Mouse (Mus musculus) heart, postnatal 0 days (tissue): ENCODE results near the gene Cln6. TPM values are rescaled to one million over a fixed set of nuclear protein-coding genes. Genes with fewer than 3 reads are reported as not detected.
"Not testable (repeated sequence)": the region's sequence is repeated elsewhere in the genome, so short reads cannot be mapped to it uniquely, and the experiment has no call there.

Experiments
- ATAC-seq: fragments of 200-750 bp; cut with Nextera tagmentation; 2 replicates; pipeline ENCODE4 v1.8.0; 2017; ENCODE audit warnings: low read depth, moderate number of reproducible peaks, moderate library complexity; ENCODE audit not compliant: insufficient read depth
- DNase-seq: peaks from one replicate; pipeline ENCODE4 v3.0.0-alpha.2; 2016; ENCODE audit warnings: low spot score
- H3K27ac ChIP-seq: fragments of 300-500 bp; sonication (generic); 2 replicates; pipeline ENCODE4 v1.5.1; 2014; ENCODE audit warnings: low read depth, mild to moderate bottlenecking
- H3K27me3 ChIP-seq: fragments of 300-500 bp; sonication (generic); 2 replicates; pipeline ENCODE4 v1.6.1; 2014; ENCODE audit warnings: low read length, mixed read lengths; ENCODE audit not compliant: control insufficient read depth, insufficient read depth
- H3K36me3 ChIP-seq: fragments of 300-500 bp; sonication (generic); replicated peaks from 2 replicates; pipeline ENCODE4 v1.6.1; 2014; ENCODE audit warnings: low read length, mixed read lengths; ENCODE audit not compliant: control insufficient read depth, insufficient read depth
- H3K4me1 ChIP-seq: fragments of 300-500 bp; sonication (generic); 2 replicates; pipeline ENCODE4 v1.6.1; 2014; ENCODE audit warnings: antibody characterized with exemption; ENCODE audit not compliant: control insufficient read depth, insufficient read depth
- H3K4me2 ChIP-seq: fragments of 300-500 bp; sonication (generic); 2 replicates; pipeline ENCODE4 v1.6.1; 2014; ENCODE audit warnings: low read depth, mild to moderate bottlenecking, low read length, moderate library complexity
- H3K4me3 ChIP-seq: fragments of 300-500 bp; sonication (generic); 2 replicates; pipeline ENCODE4 v1.5.1; 2014; ENCODE audit warnings: low read depth, low read length
- H3K9ac ChIP-seq: fragments of 300-500 bp; sonication (generic); replicated peaks from 2 replicates; pipeline ENCODE4 v1.6.1; 2014; ENCODE audit warnings: low read depth, low read length, mixed read lengths
- H3K9me3 ChIP-seq: fragments of 300-500 bp; sonication (generic); replicated peaks from 2 replicates; pipeline ENCODE4 v1.6.1; 2016; ENCODE audit warnings: low read length; ENCODE audit not compliant: control insufficient read depth
- CTCF ChIP-seq: IDR thresholded peaks from 2 replicates; pipeline ENCODE4 v1.5.1; 2016; ENCODE audit warnings: antibody characterized with exemption, control low read depth, low read depth
- EP300 ChIP-seq: IDR thresholded peaks from 2 replicates; pipeline ENCODE4 v1.6.1; 2016; ENCODE audit warnings: antibody characterized with exemption, low read depth
- WGBS: fragments of 180-500 bp; shearing (Covaris S2); extraction: QIAGEN DNeasy Blood & Tissue Kit; methylation state at CpG from one replicate; pipeline ENCODE4 v1.1.7; 2014; 5-methylcytosine and 5-hydroxymethylcytosine counted together
- polyA plus RNA-seq: library from polyadenylated mRNA; unstranded; fragments of >200 nt; fragmentation: Nextera tagmentation; extraction: Ambion mirVana; gene quantifications from 2 replicates; pipeline ENCODE4 v1.2.1, GENCODE M21; 2015
- total RNA-seq: library from RNA; depleted of rRNA; stranded (reverse); fragments of >200 nt; gene quantifications from 2 replicates; pipeline ENCODE4 v1.2.3, GENCODE M21; 2014; ENCODE audit warnings: low replicate concordance; rRNA removed

The Cln6 gene
- 38.3 and 43.0 TPM in 2 replicates for total RNA-seq
- polyA plus RNA-seq, result 12.3 and 12.6 TPM in 2 replicates

GRCm38 (mm10) chr9:62838506-62839171 is at the start of gene Cln6:
TSS of gene Cln6 (plus strand) at chr9:62838785.
- Histone ChIP-seq H3K27ac (peak within 1 kb of the TSS; percentile 67), H3K27me3 (no peaks in the 10 kb centered on the region), H3K4me2 (peak within 1 kb of the TSS; percentile 91), H3K36me3 (no peaks in the 10 kb centered on the region), H3K9me3 (no peaks in the 10 kb centered on the region), H3K9ac (peak within 1 kb of the TSS; percentile 69), H3K4me3 (peak within 1 kb of the TSS; percentile 77), H3K4me1 (0 out of 2 replicates have a peak, but pooled peaks cover 10% of the 10 kb centered on the region)
- TF ChIP-seq EP300 (no peak), CTCF (no peak)
- DNase-seq, result peak; percentile 93
- WGBS, result under 1% methylated on average over 31 of the region's 48 CpGs
- ATAC-seq, result peak; percentile 89

- TF ChIP-seq EP300 (no peak), CTCF (no peak)
- Histone ChIP-seq H3K36me3 (peaks cover 6% of the 10 kb centered on the region; the same call in 1 of the 2 replicates), H3K27ac (no peak overlapping the region), H3K9me3 (no peaks in the 10 kb centered on the region), H3K4me3 (no peak overlapping the region), H3K9ac (no peak overlapping the region), H3K4me1 (no peaks in the 10 kb centered on the region), H3K27me3 (no peaks in the 10 kb centered on the region), H3K4me2 (no peak overlapping the region)
- no peak for DNase-seq
- WGBS, result 90% methylated on average over 12 of the region's 12 CpGs
- no peak for ATAC-seq
These were observed 48.7 kb upstream of the Cln6 start for GRCm38 (mm10) chr9:62789856-62790255.

- not testable (repeated sequence) for H3K9me3 ChIP-seq, H3K27ac ChIP-seq, H3K4me1 ChIP-seq, H3K27me3 ChIP-seq, H3K4me3 ChIP-seq, ATAC-seq, DNase-seq, H3K9ac ChIP-seq, H3K4me2 ChIP-seq
- WGBS, result 84% methylated on average over 2 of the region's 2 CpGs
- peaks cover 25% of the 10 kb centered on the region for H3K36me3 ChIP-seq
These were observed 39.4 kb upstream of the Cln6 start for GRCm38 (mm10) chr9:62799218-62799617.

GRCm38 (mm10) chr9:62810095-62810494 is 28.5 kb upstream of the Cln6 start:
- no peak for TF ChIP-seq EP300
- no peak for TF ChIP-seq CTCF
- peaks cover 25% of the 10 kb centered on the region for H3K4me1 ChIP-seq
- H3K9me3 ChIP-seq, result no peaks in the 10 kb centered on the region
- H3K27me3 ChIP-seq, result no peaks in the 10 kb centered on the region
- H3K27ac ChIP-seq, result no peak overlapping the region
- H3K4me3 ChIP-seq, result peak overlapping the region; percentile 97
- DNase-seq, result no peak
- peak overlapping the region; percentile 94 for H3K4me2 ChIP-seq
- 14% methylated on average over 8 of the region's 8 CpGs for WGBS
- H3K9ac ChIP-seq, result peak overlapping the region; percentile 94; the same call in 1 of the 2 replicates
- no peak for ATAC-seq
- H3K36me3 ChIP-seq, result no peaks in the 10 kb centered on the region

DNA sequence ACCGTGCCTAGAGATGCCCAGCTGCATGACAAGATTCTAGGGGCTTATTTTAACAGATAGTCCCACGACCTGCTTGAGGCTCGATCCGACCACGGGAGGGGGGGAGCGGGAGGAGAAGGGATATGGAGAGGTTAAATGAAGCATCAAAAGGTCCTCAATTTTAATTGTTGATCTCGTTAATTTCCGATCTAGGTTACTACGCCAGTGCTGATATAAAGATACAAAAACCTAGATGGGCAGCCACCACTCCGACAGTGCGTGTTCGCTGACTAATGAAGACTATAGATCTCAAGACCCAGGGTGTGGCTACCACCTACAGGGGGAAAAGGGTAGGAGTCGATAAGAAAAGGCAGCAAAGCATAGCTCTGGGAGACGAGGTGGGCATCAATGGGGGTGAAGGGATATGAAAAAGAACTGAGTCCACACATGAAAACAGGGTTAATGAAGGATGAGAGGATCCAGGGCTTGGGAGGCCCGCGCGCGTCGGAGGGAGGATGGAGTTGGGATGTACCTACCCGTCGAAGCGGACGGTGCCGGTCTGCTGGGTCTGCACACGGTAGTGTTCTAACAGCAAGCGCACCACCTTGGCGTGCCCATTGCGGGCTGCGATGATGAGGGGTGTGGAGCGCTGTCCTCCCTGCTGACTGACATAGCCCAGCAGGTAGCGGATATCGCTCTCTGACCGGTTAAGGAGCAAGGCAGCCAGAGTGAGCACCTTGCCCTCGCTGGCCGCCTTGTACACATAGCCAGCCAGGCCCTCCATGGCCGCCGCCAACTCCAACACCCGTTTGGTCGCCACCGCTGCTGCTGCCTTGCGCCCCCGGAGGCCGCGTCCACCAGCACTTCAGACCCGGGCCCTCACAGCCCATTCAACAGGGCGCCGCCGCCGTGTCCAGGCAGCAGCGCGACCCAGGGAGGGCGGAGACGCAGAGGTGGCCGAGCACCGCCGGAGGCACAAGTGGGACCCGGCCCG is 27.8 kb upstream of the Cln6 start:
- peak overlapping the region; percentile 94 for H3K9ac ChIP-seq
- H3K4me3 ChIP-seq, result peak overlapping the region; percentile 97
- peaks cover 25% of the 10 kb centered on the region for H3K4me1 ChIP-seq
- under 1% methylated on average over 58 of the region's 58 CpGs for WGBS
- no peaks in the 10 kb centered on the region for H3K36me3 ChIP-seq
- H3K27ac ChIP-seq, result peak overlapping the region; percentile 98
- TF ChIP-seq EP300 (no peak), CTCF (0 out of 2 replicates have a peak, but pooled peaks have one; percentile 6)
- H3K27me3 ChIP-seq, result no peaks in the 10 kb centered on the region
- no peak for DNase-seq
- no peaks in the 10 kb centered on the region for H3K9me3 ChIP-seq
- ATAC-seq, result peak; percentile 56
- peak overlapping the region; percentile 94 for H3K4me2 ChIP-seq
